Mouse (Mus musculus): Measurements from ENCODE around the gene Cenpb. TPM values are rescaled to one million over a fixed set of nuclear protein-coding genes. Genes with fewer than 3 reads are reported as not detected.

The Cenpb gene
- polyA plus RNA-seq, 1 experiment from 2014 or later = 4.2 TPM

- 68% methylated on average over 5 of the region's 5 CpGs for WGBS (ENCODE audit: insufficient replicate concordance)
- TF ChIP-seq EP300 (IDR thresholded peaks at IDR 0.05; ENCODE audit: low read depth) = no peak
- TF ChIP-seq CTCF (IDR thresholded peaks at IDR 0.05; ENCODE audit: low read depth) = no peak
- DNase-seq = no peak
- Histone ChIP-seq H3K36me3 (replicated peaks; ENCODE audit: insufficient read depth, low read length) (peaks cover 16% of the 10 kb centered on the region), H3K4me3 (ENCODE audit: low read depth, low read length) (no peak overlapping the region), H3K27me3 (ENCODE audit: insufficient read depth, low read length) (no peaks in the 10 kb centered on the region), H3K9me3 (ENCODE audit: low read length) (no peaks in the 10 kb centered on the region), H3K27ac (ENCODE audit: low read depth) (peak overlapping the region; percentile 12; the same call in 1 of the 2 replicates), H3K9ac (replicated peaks) (no peak overlapping the region), H3K4me2 (ENCODE audit: low read depth, low read length) (no peak overlapping the region), H3K4me1 (ENCODE audit: insufficient read depth) (peaks cover 27% of the 10 kb centered on the region)
- ATAC-seq = no peak
Measured at GRCm38 (mm10) chr2:131140533-131140905, 39.3 kb downstream of the Cenpb start.

- Histone ChIP-seq H3K36me3 (replicated peaks; ENCODE audit: insufficient read depth, low read length) (peaks cover 11% of the 10 kb centered on the region), H3K27me3 (ENCODE audit: insufficient read depth, low read length) (no peaks in the 10 kb centered on the region), H3K4me1 (ENCODE audit: insufficient read depth) (peaks cover 33% of the 10 kb centered on the region), H3K9me3 (ENCODE audit: low read length) (no peaks in the 10 kb centered on the region), H3K27ac (ENCODE audit: low read depth) (peak overlapping the region; percentile 57), H3K9ac (replicated peaks) (no peak overlapping the region), H3K4me3 (ENCODE audit: low read depth, low read length) (no peak overlapping the region), H3K4me2 (ENCODE audit: low read depth, low read length) (no peak overlapping the region)
- TF ChIP-seq CTCF (IDR thresholded peaks at IDR 0.05; ENCODE audit: low read depth) (no peak), EP300 (IDR thresholded peaks at IDR 0.05; ENCODE audit: low read depth) (no peak)
- ATAC-seq (no peak), DNase-seq (peak; percentile 19)
- WGBS (ENCODE audit: insufficient replicate concordance) = 63% methylated on average over 5 of the region's 5 CpGs
Measured at GRCm38 (mm10) chr2:131139886-131140532, 39.9 kb downstream of the Cenpb start.

DNA sequence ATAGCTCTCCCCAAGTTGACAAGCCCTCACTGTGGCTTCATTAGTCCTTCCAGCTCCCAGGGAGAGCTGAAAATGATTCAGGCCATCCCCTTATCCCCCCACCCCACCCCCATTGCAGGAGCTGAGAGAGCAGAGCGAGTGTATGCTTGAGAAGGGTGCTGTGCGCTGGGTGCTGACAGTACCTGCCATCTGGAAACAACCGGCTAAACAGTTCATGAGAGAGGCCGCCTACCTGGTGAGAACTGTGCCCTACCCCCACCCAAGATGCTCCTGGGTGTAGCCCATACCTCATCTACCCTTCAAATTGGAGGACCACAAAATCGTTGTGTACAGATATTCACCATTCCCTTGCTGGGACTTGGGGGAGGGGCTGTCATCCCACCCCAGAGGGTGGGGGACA is 40.6 kb downstream of the Cenpb start:
- Histone ChIP-seq H3K9ac (replicated peaks) (no peak overlapping the region), H3K4me2 (ENCODE audit: low read depth, low read length) (no peak overlapping the region), H3K36me3 (replicated peaks; ENCODE audit: insufficient read depth, low read length) (peaks cover 5% of the 10 kb centered on the region; the same call in 1 of the 2 replicates), H3K9me3 (ENCODE audit: low read length) (no peaks in the 10 kb centered on the region), H3K4me3 (ENCODE audit: low read depth, low read length) (no peak overlapping the region), H3K27me3 (ENCODE audit: insufficient read depth, low read length) (no peaks in the 10 kb centered on the region), H3K27ac (ENCODE audit: low read depth) (0 out of 2 replicates have a peak overlapping the region, but pooled peaks have one; percentile 57), H3K4me1 (ENCODE audit: insufficient read depth) (peaks cover 38% of the 10 kb centered on the region)
- no peak for ATAC-seq
- TF ChIP-seq CTCF (IDR thresholded peaks at IDR 0.05; ENCODE audit: low read depth) (no peak), EP300 (IDR thresholded peaks at IDR 0.05; ENCODE audit: low read depth) (no peak)
- DNase-seq = no peak
- WGBS (ENCODE audit: insufficient replicate concordance) = 86% methylated on average over 5 of the region's 5 CpGs

DNA sequence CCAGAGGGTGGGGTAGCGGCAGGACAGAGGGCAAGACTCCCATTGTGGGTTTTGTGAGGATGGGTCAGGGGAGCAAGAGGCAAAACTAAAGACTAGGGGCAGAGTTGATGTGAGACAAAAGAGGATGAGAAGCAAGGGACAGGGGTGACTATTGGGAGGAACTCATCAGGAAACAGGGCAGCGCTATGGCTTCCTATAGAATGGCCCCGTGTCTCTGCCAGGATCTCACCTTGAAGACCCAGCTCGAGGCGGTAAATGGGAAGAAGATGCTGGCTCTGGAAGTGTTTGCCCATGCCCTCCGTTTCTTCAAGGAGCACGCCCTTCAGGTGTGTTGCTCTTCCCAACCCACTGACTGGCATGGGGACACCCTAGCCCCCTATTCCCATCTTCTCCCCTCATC is 41.1 kb downstream of the Cenpb start:
- TF ChIP-seq EP300 (IDR thresholded peaks at IDR 0.05; ENCODE audit: low read depth) (no peak), CTCF (IDR thresholded peaks at IDR 0.05; ENCODE audit: low read depth) (no peak)
- H3K4me1 ChIP-seq (ENCODE audit: insufficient read depth) = peaks cover 38% of the 10 kb centered on the region
- H3K27ac ChIP-seq (ENCODE audit: low read depth) = no peak overlapping the region
- ATAC-seq = no peak
- no peak overlapping the region for H3K4me2 ChIP-seq (ENCODE audit: low read depth, low read length)
- 94% methylated on average over 7 of the region's 7 CpGs for WGBS (ENCODE audit: insufficient replicate concordance)
- no peak overlapping the region for H3K9ac ChIP-seq (replicated peaks)
- no peak for DNase-seq
- H3K9me3 ChIP-seq (ENCODE audit: low read length) = no peaks in the 10 kb centered on the region
- H3K27me3 ChIP-seq (ENCODE audit: insufficient read depth, low read length) = no peaks in the 10 kb centered on the region
- no peak overlapping the region for H3K4me3 ChIP-seq (ENCODE audit: low read depth, low read length)
- peaks cover 4% of the 10 kb centered on the region; the same call in 1 of the 2 replicates for H3K36me3 ChIP-seq (replicated peaks; ENCODE audit: insufficient read depth, low read length)

GRCm38 (mm10) chr2:131138296-131138695 is 41.6 kb downstream of the Cenpb start:
- ATAC-seq = no peak
- TF ChIP-seq CTCF (IDR thresholded peaks at IDR 0.05; ENCODE audit: low read depth) (no peak), EP300 (IDR thresholded peaks at IDR 0.05; ENCODE audit: low read depth) (no peak)
- DNase-seq = no peak
- no peak overlapping the region for H3K4me2 ChIP-seq (ENCODE audit: low read depth, low read length)
- H3K9me3 ChIP-seq (ENCODE audit: low read length) = no peaks in the 10 kb centered on the region
- peaks cover 38% of the 10 kb centered on the region for H3K4me1 ChIP-seq (ENCODE audit: insufficient read depth)
- no peak overlapping the region for H3K27ac ChIP-seq (ENCODE audit: low read depth)
- WGBS (ENCODE audit: insufficient replicate concordance) = 70% methylated on average over 4 of the region's 4 CpGs
- no peaks in the 10 kb centered on the region for H3K27me3 ChIP-seq (ENCODE audit: insufficient read depth, low read length)
- H3K9ac ChIP-seq (replicated peaks) = no peak overlapping the region
- peaks cover 2% of the 10 kb centered on the region; the same call in 1 of the 2 replicates for H3K36me3 ChIP-seq (replicated peaks; ENCODE audit: insufficient read depth, low read length)
- H3K4me3 ChIP-seq (ENCODE audit: low read depth, low read length) = no peak overlapping the region

DNA sequence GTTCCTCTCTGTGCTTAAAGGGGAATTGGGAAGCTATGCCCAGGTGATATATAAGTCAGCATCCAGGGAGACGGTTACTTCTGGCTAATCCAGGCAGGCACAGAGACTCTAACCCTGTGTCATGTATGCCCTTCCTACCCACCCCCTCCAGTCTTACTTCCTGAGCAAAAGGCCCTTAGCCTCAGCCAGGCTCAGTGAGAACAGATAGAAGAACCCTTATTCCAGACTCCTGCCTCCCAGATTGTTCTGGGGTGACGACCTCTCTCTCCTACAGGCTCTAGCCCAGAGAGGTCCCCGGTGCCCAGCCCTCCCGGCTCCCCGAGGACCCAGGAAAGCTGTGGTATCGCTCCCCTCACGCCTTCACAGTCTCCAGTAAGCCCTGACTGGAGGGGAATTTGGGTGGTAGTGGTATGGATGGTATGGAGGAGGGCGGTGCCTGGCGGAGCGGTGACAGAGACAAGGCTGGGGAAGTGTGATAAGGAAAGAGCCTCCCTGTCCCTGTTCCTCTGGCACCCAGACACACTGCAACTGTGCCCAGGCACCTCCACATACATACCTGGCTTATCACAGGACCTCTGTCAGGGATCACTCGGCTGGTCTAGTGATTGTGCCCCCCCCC is 44.2 kb downstream of the Cenpb start:
- H3K9ac ChIP-seq (replicated peaks) = peak overlapping the region; percentile 68

More for the DNA sequence above, 44.2 kb downstream of the Cenpb start:
- DNase-seq = peak; percentile 77
- peak; percentile 99 for ATAC-seq
- Histone ChIP-seq H3K27me3 (ENCODE audit: insufficient read depth, low read length) (no peaks in the 10 kb centered on the region), H3K4me3 (ENCODE audit: low read depth, low read length) (no peak overlapping the region), H3K4me2 (ENCODE audit: low read depth, low read length) (peak overlapping the region; percentile 55), H3K27ac (ENCODE audit: low read depth) (peak overlapping the region; percentile 95), H3K36me3 (replicated peaks; ENCODE audit: insufficient read depth, low read length) (no peaks in the 10 kb centered on the region), H3K4me1 (ENCODE audit: insufficient read depth) (peaks cover 31% of the 10 kb centered on the region), H3K9me3 (ENCODE audit: low read length) (no peaks in the 10 kb centered on the region)
- TF ChIP-seq EP300 (IDR thresholded peaks at IDR 0.05; ENCODE audit: low read depth) (peak; percentile 85), CTCF (IDR thresholded peaks at IDR 0.05; ENCODE audit: low read depth) (no peak)
- 28% methylated on average over 11 of the region's 11 CpGs for WGBS (ENCODE audit: insufficient replicate concordance)
